Mouse (Mus musculus): ENCODE measurements at regions not wholly inside any gene's neighbourhood (a gene's known extent, or its start where the extent isn't known, plus 50 kb on each side); places are given as distances from the start of the nearest gene placed in this dataset.

DNA sequence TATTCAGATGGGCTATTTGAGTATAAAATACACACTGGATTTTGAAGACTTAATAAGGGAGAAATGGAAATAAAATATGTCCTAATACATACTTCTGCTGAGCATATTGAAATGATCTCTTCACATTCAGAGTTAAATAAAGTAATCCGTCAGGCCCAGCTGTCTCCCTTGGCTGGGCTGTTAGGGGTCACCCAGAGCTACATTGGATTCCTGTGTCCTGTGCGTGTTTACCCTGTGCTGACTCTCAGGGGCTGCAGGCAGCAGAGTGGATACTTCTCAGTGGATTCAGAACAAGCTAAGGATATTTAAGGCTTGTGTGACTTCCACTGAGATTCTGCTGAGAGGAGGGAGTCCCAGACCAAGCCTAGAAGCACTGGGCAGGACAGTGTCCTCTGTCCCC is 135.6 kb upstream of the Fstl4 start:
- Histone ChIP-seq H3K9me3 (ENCODE audit: control insufficient read depth, low read length) (no peaks in the 10 kb centered on the region), H3K36me3 (ENCODE audit: control insufficient read depth, insufficient read depth, low read length) (no peaks in the 10 kb centered on the region), H3K9ac (ENCODE audit: low read depth, low read length) (no peak overlapping the region), H3K4me1 (ENCODE audit: control insufficient read depth, insufficient read depth, low read length) (no peaks in the 10 kb centered on the region), H3K4me2 (ENCODE audit: low read depth, low read length) (no peak overlapping the region), H3K4me3 (ENCODE audit: low read depth, low read length) (no peak overlapping the region), H3K27me3 (replicated peaks; ENCODE audit: control insufficient read depth, insufficient read depth, low read length) (no peaks in the 10 kb centered on the region), H3K27ac (replicated peaks; ENCODE audit: low read depth, low read length) (no peak overlapping the region)
- DNase-seq (ENCODE audit: low spot score), result no peak
- 53% methylated on average over 2 of the region's 2 CpGs for WGBS
- no peak for ATAC-seq (ENCODE audit: low read depth)

DNA sequence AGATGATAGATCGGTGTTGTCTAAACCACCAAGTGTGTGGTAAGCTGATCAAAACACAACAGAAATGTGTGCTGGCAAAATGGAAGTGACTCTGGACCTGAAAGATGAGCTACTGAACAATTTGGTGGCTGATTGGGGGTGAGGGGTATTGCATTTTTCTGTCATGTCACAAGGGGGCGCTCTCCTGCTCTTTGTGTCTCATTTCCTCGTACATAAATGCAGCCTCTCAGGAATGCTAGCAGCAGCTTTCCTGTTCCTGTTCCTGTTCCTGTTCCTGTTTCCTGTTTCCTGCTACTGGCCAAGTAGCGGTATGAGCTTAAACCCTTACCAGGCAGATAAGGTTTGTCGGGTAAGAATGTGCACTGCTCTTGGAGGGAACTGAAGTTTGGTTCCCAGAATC is 134.7 kb upstream of the Fstl4 start:
- ATAC-seq (ENCODE audit: low read depth) (no peak), DNase-seq (ENCODE audit: low spot score) (no peak)
- Histone ChIP-seq H3K27ac (replicated peaks; ENCODE audit: low read depth, low read length) (no peak overlapping the region), H3K4me2 (ENCODE audit: low read depth, low read length) (no peak overlapping the region), H3K9ac (ENCODE audit: low read depth, low read length) (no peak overlapping the region), H3K9me3 (ENCODE audit: control insufficient read depth, low read length) (no peaks in the 10 kb centered on the region), H3K4me3 (ENCODE audit: low read depth, low read length) (no peak overlapping the region), H3K36me3 (ENCODE audit: control insufficient read depth, insufficient read depth, low read length) (no peaks in the 10 kb centered on the region), H3K27me3 (replicated peaks; ENCODE audit: control insufficient read depth, insufficient read depth, low read length) (no peaks in the 10 kb centered on the region), H3K4me1 (ENCODE audit: control insufficient read depth, insufficient read depth, low read length) (no peaks in the 10 kb centered on the region)
- 57% methylated on average over 5 of the region's 5 CpGs for WGBS

DNA sequence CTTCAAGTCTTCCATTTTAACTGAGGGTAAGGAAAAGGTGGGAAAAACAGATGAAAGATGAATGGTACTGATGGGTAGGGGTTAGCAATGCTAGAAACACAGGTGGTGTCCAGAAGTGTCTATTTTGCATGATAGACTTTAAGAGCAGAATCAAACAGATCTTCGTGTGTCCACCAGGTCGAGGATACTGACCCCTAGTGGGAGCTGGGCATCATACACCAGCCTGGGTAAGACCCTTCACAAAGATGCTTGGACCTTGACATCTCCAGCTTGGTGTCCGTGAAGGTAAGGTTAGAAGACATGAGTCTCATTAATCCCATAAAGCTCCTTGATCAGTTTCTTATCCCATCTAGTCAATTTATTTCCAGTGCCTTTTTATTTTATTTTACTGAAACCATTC is 132.9 kb upstream of the Fstl4 start:
- H3K4me1 ChIP-seq (ENCODE audit: control insufficient read depth, insufficient read depth, low read length), result no peaks in the 10 kb centered on the region
- H3K9me3 ChIP-seq (ENCODE audit: control insufficient read depth, low read length), result no peaks in the 10 kb centered on the region
- no peak for ATAC-seq (ENCODE audit: low read depth)
- no peaks in the 10 kb centered on the region for H3K27me3 ChIP-seq (replicated peaks; ENCODE audit: control insufficient read depth, insufficient read depth, low read length)
- 52% methylated on average over 3 of the region's 3 CpGs for WGBS
- H3K4me3 ChIP-seq (ENCODE audit: low read depth, low read length), result no peak overlapping the region
- no peak overlapping the region for H3K9ac ChIP-seq (ENCODE audit: low read depth, low read length)
- no peak for DNase-seq (ENCODE audit: low spot score)
- H3K27ac ChIP-seq (replicated peaks; ENCODE audit: low read depth, low read length), result no peak overlapping the region
- no peaks in the 10 kb centered on the region for H3K36me3 ChIP-seq (ENCODE audit: control insufficient read depth, insufficient read depth, low read length)
- no peak overlapping the region for H3K4me2 ChIP-seq (ENCODE audit: low read depth, low read length)

GRCm38 (mm10) chr11:52634189-52634588 is 130.2 kb upstream of the Fstl4 start:
- Histone ChIP-seq H3K4me1 (ENCODE audit: control insufficient read depth, insufficient read depth, low read length) (no peaks in the 10 kb centered on the region; the same call in 1 of the 2 replicates), H3K27ac (replicated peaks; ENCODE audit: low read depth, low read length) (no peak overlapping the region), H3K4me3 (ENCODE audit: low read depth, low read length) (no peak overlapping the region), H3K9me3 (ENCODE audit: control insufficient read depth, low read length) (no peaks in the 10 kb centered on the region), H3K4me2 (ENCODE audit: low read depth, low read length) (no peak overlapping the region), H3K9ac (ENCODE audit: low read depth, low read length) (no peak overlapping the region), H3K36me3 (ENCODE audit: control insufficient read depth, insufficient read depth, low read length) (no peaks in the 10 kb centered on the region), H3K27me3 (replicated peaks; ENCODE audit: control insufficient read depth, insufficient read depth, low read length) (no peaks in the 10 kb centered on the region)
- WGBS, result 73% methylated on average over 3 of the region's 3 CpGs
- no peak for DNase-seq (ENCODE audit: low spot score)
- no peak for ATAC-seq (ENCODE audit: low read depth)

- DNase-seq (ENCODE audit: low spot score) (no peak), ATAC-seq (ENCODE audit: low read depth) (no peak)
- H3K36me3 ChIP-seq (ENCODE audit: control insufficient read depth, insufficient read depth, low read length), result no peaks in the 10 kb centered on the region
- H3K4me2 ChIP-seq (ENCODE audit: low read depth, low read length), result no peak overlapping the region
- no peaks in the 10 kb centered on the region for H3K9me3 ChIP-seq (ENCODE audit: control insufficient read depth, low read length)
- WGBS, result 69% methylated on average over 13 of the region's 13 CpGs
- H3K27me3 ChIP-seq (replicated peaks; ENCODE audit: control insufficient read depth, insufficient read depth, low read length), result no peaks in the 10 kb centered on the region
- H3K27ac ChIP-seq (replicated peaks; ENCODE audit: low read depth, low read length), result no peak overlapping the region
- no peak overlapping the region for H3K9ac ChIP-seq (ENCODE audit: low read depth, low read length)
- no peaks in the 10 kb centered on the region; the same call in 1 of the 2 replicates for H3K4me1 ChIP-seq (ENCODE audit: control insufficient read depth, insufficient read depth, low read length)
- no peak overlapping the region for H3K4me3 ChIP-seq (ENCODE audit: low read depth, low read length)
Observed at GRCm38 (mm10) chr11:52635716-52636389, 128.6 kb upstream of the Fstl4 start.

GRCm38 (mm10) chr11:52638939-52639338 is 125.5 kb upstream of the Fstl4 start:
- H3K9ac ChIP-seq (ENCODE audit: low read depth, low read length), result no peak overlapping the region
- H3K27me3 ChIP-seq (replicated peaks; ENCODE audit: control insufficient read depth, insufficient read depth, low read length), result no peaks in the 10 kb centered on the region; the same call in 1 of the 2 replicates
- 100% methylated on average over 1 of the region's 1 CpGs for WGBS
- H3K4me1 ChIP-seq (ENCODE audit: control insufficient read depth, insufficient read depth, low read length), result no peaks in the 10 kb centered on the region; the same call in 1 of the 2 replicates
- no peak for DNase-seq (ENCODE audit: low spot score)
- no peak overlapping the region for H3K27ac ChIP-seq (replicated peaks; ENCODE audit: low read depth, low read length)
- no peak for ATAC-seq (ENCODE audit: low read depth)
- no peaks in the 10 kb centered on the region for H3K36me3 ChIP-seq (ENCODE audit: control insufficient read depth, insufficient read depth, low read length)
- H3K4me3 ChIP-seq (ENCODE audit: low read depth, low read length), result no peak overlapping the region
- H3K4me2 ChIP-seq (ENCODE audit: low read depth, low read length), result no peak overlapping the region
- no peaks in the 10 kb centered on the region for H3K9me3 ChIP-seq (ENCODE audit: control insufficient read depth, low read length)

DNA sequence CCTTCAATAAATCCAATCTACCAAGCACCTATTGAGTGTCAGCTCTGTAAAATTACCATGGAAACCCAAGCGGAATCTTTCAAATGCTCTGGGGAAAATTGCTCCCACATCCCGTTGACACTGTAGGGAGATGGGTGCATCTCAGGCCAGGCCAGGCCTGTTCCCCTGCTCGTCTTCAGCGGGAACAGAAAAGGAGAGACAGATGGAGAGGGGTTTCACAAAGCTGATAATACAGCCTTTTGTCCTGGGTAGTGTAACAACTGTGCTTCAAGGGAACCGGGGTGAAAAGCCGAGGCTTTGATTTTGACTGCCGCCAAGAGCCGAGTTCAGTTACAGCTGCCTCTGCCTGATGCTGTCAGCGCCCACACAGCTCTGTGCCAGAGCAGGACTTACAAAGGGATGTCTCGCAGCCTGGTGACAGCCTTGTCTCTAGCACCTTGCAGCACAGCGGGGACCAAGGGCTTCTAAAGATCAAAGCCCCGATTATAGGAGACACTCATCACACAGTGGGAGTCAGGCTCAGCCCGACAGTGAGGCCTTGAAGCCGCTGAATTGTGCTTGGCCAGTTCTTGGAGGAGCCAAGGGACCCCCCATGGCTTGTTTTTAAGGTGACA is 122.6 kb upstream of the Fstl4 start:
- no peaks in the 10 kb centered on the region; the same call in 1 of the 2 replicates for H3K27me3 ChIP-seq (replicated peaks; ENCODE audit: control insufficient read depth, insufficient read depth, low read length)
- no peaks in the 10 kb centered on the region; the same call in 1 of the 2 replicates for H3K4me1 ChIP-seq (ENCODE audit: control insufficient read depth, insufficient read depth, low read length)
- no peak overlapping the region for H3K4me3 ChIP-seq (ENCODE audit: low read depth, low read length)
- no peaks in the 10 kb centered on the region for H3K36me3 ChIP-seq (ENCODE audit: control insufficient read depth, insufficient read depth, low read length)
- H3K9ac ChIP-seq (ENCODE audit: low read depth, low read length), result no peak overlapping the region
- H3K9me3 ChIP-seq (ENCODE audit: control insufficient read depth, low read length), result no peaks in the 10 kb centered on the region
- ATAC-seq (ENCODE audit: low read depth) (peak; percentile 33; the same call in 1 of the 2 replicates), DNase-seq (ENCODE audit: low spot score) (peak; percentile 59)
- 17% methylated on average over 14 of the region's 14 CpGs for WGBS
- no peak overlapping the region for H3K27ac ChIP-seq (replicated peaks; ENCODE audit: low read depth, low read length)
- H3K4me2 ChIP-seq (ENCODE audit: low read depth, low read length), result no peak overlapping the region

DNA sequence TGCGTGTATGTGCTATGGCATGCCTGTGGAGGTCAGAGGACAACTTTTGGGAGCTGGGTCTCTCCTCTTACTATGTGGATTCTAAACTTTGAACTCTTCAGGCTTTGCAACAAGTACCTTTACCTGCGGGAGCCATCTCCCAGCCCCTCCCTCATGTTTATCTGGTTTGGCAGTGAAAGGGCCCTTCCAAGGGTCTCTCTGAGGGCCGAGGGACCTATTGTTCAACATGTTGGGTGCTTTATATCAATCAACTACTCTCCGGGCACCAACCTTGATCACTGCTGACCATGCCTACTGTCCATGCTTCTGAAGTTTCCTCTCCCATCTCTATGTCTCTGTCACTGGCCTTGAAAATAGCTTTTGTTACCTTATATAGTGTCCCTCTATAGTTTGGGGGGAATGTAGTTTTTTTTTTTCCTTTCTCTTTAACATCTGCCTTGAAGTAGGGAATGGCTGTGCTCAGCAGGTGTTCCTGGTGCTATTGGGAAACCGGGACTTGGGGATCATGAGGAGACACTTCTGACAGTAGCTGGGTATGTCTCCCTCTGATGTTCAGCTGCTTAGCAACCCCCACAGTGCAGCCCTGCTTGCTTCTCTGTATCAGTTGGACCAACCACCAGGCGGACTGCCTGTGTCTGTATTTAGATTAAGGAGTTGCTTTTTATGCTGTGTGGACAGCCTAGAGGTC is 120.2 kb upstream of the Fstl4 start:
- H3K4me1 ChIP-seq (ENCODE audit: control insufficient read depth, insufficient read depth, low read length), result no peaks in the 10 kb centered on the region
- no peak overlapping the region for H3K4me2 ChIP-seq (ENCODE audit: low read depth, low read length)
- no peak overlapping the region for H3K27ac ChIP-seq (replicated peaks; ENCODE audit: low read depth, low read length)
- no peak overlapping the region for H3K4me3 ChIP-seq (ENCODE audit: low read depth, low read length)
- no peaks in the 10 kb centered on the region; the same call in 1 of the 2 replicates for H3K27me3 ChIP-seq (replicated peaks; ENCODE audit: control insufficient read depth, insufficient read depth, low read length)
- DNase-seq (ENCODE audit: low spot score), result no peak
- H3K9ac ChIP-seq (ENCODE audit: low read depth, low read length), result no peak overlapping the region
- 23% methylated on average over 6 of the region's 6 CpGs for WGBS
- H3K9me3 ChIP-seq (ENCODE audit: control insufficient read depth, low read length), result no peaks in the 10 kb centered on the region
- ATAC-seq (ENCODE audit: low read depth), result no peak
- H3K36me3 ChIP-seq (ENCODE audit: control insufficient read depth, insufficient read depth, low read length), result no peaks in the 10 kb centered on the region
